Mouse (Mus musculus) Muller cell, postnatal 12 days (primary cell): ENCODE results near the gene 4930519G04Rik.
"Not testable (repeated sequence)": the region's sequence is repeated elsewhere in the genome, so short reads cannot be mapped to it uniquely, and the experiment has no call there.

Experiments used
- DNase-seq: peaks from one replicate; pipeline ENCODE4 v3.0.0-alpha.2; 2015; ENCODE audit errors: inconsistent ontology term

4930519G04Rik gene

GRCm38 (mm10) chr5:114853364-114853763, at the start of gene 4930519G04Rik:
Gene 4930519G04Rik (plus strand): TSS chr5:114853664.
- not testable (repeated sequence) for DNase-seq

GRCm38 (mm10) chr5:114804335-114804734, 49.1 kb upstream of the 4930519G04Rik start:
- DNase-seq = no peak

- DNase-seq = peak; percentile 46
Observed at GRCm38 (mm10) chr5:114804958-114805357, 48.5 kb upstream of the 4930519G04Rik start.

DNA sequence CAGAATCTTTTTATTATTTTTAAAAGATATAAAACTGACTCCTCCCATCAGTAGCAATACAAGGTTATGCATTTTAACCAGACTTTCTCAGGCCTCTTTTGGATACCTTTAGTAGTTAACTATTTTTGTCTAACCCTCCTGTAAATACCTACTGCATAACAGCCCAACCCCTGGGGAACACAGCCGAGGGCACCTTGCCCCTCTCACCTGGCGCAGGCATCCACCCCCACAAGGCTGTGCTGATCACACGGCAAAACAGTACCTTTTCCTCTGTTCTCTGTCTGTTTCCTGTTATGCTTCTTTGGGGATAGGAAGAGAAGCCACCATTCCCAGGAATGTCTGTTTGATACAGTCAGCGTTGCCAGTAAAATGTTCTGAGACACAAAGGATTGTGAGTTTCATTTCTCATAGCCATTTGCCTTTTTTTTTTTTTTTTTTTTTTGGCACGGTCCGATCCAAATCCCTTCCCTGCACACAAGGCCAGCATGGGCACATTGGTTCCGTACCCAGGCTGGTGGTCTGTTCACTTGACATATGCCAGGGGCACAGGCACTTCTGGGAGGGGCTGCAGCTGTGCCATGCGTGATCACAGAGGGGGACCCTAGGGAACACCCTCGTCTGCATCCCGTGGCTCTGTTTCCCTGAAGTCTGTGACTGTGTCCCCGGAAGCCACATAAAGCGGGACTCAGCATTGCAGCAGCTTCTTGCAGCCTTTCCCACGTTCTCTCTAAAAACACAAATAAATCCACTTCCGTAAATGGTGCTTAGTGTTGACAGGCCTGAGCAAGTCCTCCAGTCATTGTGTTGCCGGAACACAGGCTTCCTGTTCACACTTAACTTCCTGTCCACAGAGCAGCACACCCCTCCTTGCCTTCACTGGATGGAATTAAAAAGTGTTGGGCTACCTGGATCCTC, 47.8 kb upstream of the 4930519G04Rik start:
- DNase-seq = no peak

DNA sequence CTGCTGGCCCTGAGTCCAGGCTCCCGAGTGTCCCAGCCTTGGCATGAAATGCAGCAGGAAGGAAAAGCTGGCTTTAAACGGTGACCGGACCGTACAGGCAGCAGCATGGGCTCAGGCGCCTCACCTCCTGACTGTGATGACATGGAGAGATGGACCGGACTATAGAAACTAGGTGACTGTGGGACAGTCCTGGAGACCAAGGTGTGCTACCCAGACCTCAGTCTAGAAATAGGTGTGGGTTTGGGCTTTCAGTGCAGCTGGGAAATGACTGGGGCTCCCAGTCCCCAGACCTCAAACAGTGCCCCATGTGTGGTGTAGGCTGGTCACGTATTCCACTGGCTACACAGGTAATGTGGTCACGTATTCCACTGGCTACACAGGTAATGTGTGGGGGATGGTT, 46.8 kb upstream of the 4930519G04Rik start:
- no peak for DNase-seq

- DNase-seq = no peak
Observed at GRCm38 (mm10) chr5:114807063-114807462, 46.4 kb upstream of the 4930519G04Rik start.

GRCm38 (mm10) chr5:114807468-114807867, 46.0 kb upstream of the 4930519G04Rik start:
- no peak for DNase-seq

DNA sequence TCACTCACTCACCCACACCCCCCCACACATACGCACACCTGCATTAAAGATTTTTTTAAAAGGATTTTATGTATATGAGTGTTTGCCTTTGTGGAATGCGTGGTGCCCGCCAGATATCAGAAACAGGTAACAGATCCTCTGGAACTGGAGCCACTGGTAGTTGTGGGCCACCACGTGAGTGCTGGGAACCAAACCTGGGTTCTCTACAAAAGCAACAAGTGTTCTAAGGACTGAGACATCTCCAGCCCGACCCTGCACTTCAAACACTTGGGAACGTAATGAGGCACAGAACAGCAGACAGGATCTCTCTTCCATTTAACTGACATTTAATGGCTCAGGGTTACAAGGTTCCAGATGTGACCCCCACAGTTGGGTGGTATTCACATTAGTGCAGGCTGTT, 45.6 kb upstream of the 4930519G04Rik start:
- no peak for DNase-seq

GRCm38 (mm10) chr5:114808385-114808784, 45.1 kb upstream of the 4930519G04Rik start:
- no peak for DNase-seq

GRCm38 (mm10) chr5:114809181-114809756, 44.2 kb upstream of the 4930519G04Rik start:
- no peak for DNase-seq

DNA sequence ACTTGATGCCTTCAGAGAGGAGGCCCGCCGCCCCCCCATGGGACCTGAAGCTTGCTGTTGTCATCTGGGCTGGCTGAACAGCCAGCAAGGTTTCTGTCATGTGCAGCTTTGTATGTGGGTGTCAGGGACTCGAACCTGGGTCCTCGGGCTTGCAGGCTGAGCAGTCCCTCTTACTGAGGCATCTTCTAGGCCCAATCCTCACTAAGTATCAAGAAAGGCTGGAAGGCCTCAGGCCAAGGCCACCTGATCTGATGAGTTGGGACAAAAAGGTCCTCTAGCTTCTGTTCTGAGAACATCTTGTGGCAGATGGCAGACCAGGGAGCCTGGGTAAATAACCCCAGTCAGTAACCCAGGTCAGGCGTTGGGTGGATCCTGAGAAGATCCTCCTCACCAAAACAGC, 43.6 kb upstream of the 4930519G04Rik start:
- DNase-seq = no peak

DNA sequence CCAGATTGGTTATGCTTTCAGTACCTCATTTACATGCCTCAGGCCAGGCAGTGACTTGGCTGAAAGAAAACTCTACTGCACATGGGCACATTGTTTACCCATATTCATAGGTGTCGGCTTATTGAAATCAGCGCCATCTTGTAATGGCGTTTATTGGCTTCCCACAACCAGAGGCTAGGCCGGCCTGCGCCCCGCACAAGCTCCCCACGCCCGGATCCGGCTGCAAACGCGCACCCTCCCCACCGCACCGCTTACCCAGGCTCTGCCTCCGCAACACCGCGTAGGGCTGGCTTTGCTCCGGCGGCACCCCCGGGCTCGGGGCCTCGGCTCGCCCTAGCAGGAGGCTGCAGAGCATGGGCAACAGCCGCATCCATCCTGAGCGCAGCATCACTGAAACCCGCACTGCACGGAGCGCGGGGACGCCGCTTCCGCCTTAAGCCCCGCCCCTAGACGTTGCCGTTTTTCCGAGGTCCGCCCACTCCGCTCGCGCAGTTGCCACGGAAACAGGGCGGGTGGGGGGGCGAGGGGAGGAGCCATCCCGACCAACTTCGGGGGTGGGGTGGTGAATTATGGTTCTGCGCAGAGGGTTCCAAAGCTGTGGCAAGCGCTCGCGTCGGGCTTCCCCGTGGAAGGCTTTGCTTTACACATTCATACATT, 39.8 kb upstream of the 4930519G04Rik start:
- peak; percentile 90 for DNase-seq

DNA sequence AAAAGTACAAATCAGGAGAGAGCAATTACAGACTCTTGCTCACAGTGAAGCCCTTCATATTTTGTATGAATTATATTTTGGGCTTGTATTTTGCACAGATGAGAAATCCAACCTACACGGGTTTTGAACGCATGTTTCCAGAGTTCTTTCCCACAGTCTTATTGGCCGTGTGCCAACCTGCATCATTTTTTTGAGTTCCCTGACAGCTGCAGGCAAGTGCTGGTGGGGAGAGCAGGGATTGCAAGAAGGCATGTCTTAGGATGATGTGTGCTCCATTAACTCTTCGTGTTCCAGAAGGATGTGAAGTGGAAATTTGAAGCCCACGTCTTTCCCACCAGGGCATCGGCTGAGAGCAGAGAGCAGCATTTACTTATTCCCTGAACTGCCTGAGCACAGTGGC, 36.9 kb upstream of the 4930519G04Rik start:
- DNase-seq = no peak

DNA sequence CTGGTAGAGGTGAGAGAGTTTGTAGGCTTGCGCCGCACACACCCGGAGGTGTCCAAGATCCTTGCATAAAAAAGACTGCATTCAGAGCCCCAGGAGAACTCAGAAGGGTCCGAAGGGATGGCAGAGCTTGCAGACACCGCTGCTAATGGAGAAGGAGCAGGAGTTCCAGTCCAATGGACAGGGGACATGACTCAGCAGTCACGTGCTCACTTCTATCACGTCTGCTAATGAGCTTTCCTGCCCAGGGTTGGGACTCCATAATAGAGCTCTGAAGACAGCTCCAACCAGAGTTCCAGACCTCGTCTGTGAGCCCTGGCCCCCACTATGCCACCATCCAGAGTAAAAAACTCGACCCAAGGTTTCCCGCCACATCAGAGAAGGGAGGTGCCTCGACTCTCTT, 35.3 kb upstream of the 4930519G04Rik start:
- no peak for DNase-seq

DNA sequence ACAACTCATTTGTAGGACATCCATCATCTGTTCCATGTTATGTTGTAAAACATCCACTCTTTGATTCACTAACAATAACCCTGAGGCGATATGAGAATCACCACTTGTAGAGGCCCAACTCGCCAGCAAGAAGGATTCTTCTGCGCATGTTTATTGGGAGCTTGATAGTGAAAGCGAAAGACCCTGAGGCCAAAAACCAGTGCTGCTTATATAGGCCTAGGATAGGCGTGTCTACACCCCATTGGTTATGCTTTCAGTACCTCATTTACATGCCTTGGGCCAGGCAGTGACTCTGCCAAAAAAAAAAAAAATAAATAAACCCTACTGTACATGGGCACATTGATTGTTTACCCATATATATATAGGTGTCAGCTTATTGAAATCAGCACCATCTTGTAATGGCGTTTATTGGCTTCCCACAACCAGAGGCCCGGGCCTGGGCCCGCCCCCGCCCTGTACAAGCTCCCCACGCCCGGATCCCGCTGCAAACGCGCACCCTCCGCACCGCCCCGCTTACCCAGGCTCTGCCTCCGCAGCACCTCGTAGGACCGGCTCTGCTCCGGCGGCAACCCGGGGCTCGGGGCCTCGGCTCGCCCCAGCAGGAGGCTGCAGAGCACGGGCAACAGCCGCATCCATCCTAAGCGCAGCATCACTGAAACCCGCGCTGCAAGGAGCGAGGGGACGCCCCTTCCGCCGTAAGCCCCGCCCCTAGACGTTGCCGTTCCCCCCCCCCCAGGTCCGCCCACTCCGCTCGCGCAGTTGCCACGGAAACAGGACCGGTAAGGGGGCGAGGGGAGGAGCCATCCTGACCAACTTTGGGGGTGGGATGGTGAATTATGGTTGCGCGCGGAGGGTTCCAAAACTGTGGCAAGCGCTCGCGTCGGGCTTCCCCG, 30.4 kb upstream of the 4930519G04Rik start, which contains the start of gene 1500011B03Rik:
TSS of gene 1500011B03Rik (minus strand) at position 673 of the 893 bp plus-strand sequence.
- DNase-seq = peak; percentile 90

GRCm38 (mm10) chr5:114824197-114824596, 29.3 kb upstream of the 4930519G04Rik start:
- peak; percentile 56 for DNase-seq

- peak; percentile 93 for DNase-seq
Observed at GRCm38 (mm10) chr5:114825978-114826691, 27.3 kb upstream of the 4930519G04Rik start.

DNA sequence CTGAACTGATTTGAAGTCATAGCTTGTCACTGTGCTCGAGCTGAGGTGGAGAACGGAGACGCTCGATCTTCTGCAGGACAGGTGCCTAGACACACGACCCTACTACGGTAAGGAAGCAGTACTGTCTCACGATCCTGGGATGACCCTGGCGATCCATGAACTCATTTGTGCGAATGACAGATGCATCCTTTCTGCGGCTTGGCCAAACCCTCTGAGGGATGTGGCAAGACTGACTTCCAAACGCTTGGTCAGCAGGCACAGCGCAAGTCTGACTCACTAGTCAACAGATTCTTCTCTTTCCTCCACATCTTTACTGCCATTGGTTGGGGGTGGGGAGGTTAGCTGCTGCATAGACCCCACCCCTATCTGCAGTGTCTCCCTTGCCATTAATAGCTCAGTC, 26.0 kb upstream of the 4930519G04Rik start:
- no peak for DNase-seq

- no peak for DNase-seq
Observed at GRCm38 (mm10) chr5:114829740-114830139, 23.7 kb upstream of the 4930519G04Rik start.

GRCm38 (mm10) chr5:114836886-114837285, 16.6 kb upstream of the 4930519G04Rik start:
- no peak for DNase-seq

GRCm38 (mm10) chr5:114840481-114840880, 13.0 kb upstream of the 4930519G04Rik start:
- DNase-seq = not testable (repeated sequence)
